Mouse (Mus musculus) heart, adult 2 months (tissue): ENCODE data around the gene Cdadc1.

Experiments
- CTCF ChIP-seq: fragments of 200-600 bp; IDR thresholded peaks from 2 replicates; pipeline ENCODE4 v1.8.1; 2022; ENCODE audit warnings: antibody characterized with exemption, mild to moderate bottlenecking, moderate library complexity
- EP300 ChIP-seq: fragments of 200-500 bp; IDR thresholded peaks from 2 replicates; pipeline ENCODE4 v1.6.1; 2011; ENCODE audit warnings: low read depth, low read length, control low read depth; ENCODE audit not compliant: insufficient read depth
- POLR2A ChIP-seq: fragments of 200-500 bp; IDR thresholded peaks from 2 replicates; pipeline ENCODE4 v1.6.1; 2011; ENCODE audit warnings: mild to moderate bottlenecking, low read depth, low read length, control low read depth; ENCODE audit not compliant: insufficient read depth

DNA sequence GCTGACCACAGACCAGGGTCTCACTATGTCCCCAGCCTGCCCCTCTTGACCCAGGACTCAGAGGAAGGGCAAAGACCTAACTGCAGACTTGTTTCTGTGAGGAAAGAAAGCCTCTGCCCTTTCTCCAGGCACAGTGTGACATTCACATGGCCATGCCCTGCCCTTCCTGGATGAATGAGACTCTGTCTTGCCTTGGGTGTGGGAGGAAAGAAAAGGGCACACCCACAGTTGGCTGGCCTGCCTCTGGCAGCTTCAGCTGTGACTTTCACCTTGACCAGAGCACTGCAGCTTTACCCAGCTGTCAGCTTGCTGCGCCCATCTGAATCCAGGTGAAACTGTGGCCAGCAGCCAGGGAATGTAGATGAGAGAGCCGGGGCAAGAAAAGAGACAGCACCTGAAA, 46.9 kb downstream of the Cdadc1 start:
- TF ChIP-seq CTCF (no peak), POLR2A (no peak), EP300 (no peak)
